Mouse (Mus musculus): ENCODE results near the gene Gm10638. TPM values are rescaled to one million over a fixed set of nuclear protein-coding genes. Genes with fewer than 3 reads are reported as not detected.

Gm10638 gene
- polyA plus RNA-seq, 1 experiment from 2014 or later: 6.3 TPM

DNA sequence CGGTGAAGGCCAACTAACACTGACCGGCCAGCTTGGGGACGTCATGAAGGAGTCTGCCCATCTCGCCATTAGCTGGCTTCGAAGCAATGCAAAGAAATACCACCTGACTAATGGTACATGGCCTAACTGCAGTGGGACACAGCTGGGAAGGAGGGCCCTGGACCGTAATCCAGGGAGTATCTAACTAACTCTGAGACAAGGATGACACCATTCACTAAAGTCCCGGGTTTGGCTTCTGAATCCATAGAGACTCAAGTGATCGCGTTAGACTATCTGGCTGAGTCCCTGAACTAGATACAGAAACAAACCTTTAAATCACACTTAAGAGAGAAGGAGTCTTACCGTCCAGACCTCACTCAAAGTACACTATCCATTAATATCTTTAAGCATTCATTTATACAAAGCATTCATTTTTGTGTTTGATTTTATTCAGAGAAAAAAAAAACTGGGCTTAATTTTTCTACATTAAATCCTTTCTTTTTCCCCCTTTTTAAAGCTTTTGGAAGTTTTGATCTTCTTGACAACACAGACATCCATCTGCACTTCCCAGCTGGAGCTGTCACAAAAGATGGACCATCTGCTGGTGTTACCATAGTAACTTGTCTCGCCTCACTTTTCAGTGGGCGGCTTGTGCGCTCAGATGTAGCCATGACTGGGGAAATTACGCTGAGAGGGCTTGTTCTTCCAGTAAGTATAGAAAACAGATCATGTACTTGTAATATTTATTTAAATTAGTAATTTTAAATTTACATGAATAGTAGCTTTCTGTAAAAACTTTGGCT is 31.9 kb upstream of the Gm10638 start:
- WGBS: 58% methylated on average over 14 of the region's 14 CpGs
- ATAC-seq (ENCODE audit: low FRiP score) (peak; percentile 73), DNase-seq (ENCODE audit: low spot score) (peak; percentile 70)
- Histone ChIP-seq H3K4me2 (replicated peaks; ENCODE audit: low read depth, low read length) (no peak overlapping the region), H3K9ac (ENCODE audit: low read depth, low read length) (no peak overlapping the region), H3K4me3 (ENCODE audit: low read depth, low read length) (no peak overlapping the region), H3K9me3 (ENCODE audit: control insufficient read depth, low read length) (no peaks in the 10 kb centered on the region), H3K27me3 (ENCODE audit: control insufficient read depth, insufficient read depth, low read length) (no peaks in the 10 kb centered on the region), H3K4me1 (replicated peaks; ENCODE audit: control insufficient read depth, insufficient read depth, low read length) (no peaks in the 10 kb centered on the region), H3K27ac (ENCODE audit: low read depth, low read length) (peak overlapping the region; percentile 47), H3K36me3 (ENCODE audit: control insufficient read depth, insufficient read depth, low read length) (no peaks in the 10 kb centered on the region)

DNA sequence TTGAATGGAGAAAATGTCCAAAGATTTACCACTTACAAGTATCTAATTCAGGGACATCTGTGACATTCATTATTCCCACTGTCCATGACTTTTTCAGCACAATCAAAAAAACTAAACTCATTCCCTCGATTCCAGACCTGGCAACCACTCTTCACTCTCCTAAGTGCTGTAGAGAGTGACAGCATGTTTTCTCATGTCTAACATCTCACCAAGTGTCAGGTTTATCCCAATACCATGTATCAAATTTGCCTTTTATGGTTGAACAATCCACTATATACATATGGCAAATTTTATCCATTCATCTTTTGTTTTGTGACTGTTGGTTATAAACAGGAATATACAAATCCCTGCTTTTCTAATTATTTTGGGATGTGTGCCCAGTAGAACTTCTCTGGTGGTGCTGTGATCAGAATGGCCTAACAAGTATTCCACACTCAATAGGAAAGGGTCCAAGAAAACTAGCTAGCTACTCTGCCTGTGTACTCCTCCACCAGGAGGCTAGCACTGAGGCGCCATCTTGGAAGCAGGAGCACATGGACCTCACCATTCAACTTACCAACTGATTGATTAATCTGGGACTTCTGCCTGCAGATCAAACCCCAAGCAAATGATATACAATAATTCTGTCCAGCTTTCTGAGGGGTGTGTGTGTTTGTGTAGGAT is 27.0 kb upstream of the Gm10638 start:
- H3K4me1 ChIP-seq (replicated peaks; ENCODE audit: control insufficient read depth, insufficient read depth, low read length): no peaks in the 10 kb centered on the region
- WGBS: 93% methylated on average over 2 of the region's 2 CpGs
- no peaks in the 10 kb centered on the region for H3K9me3 ChIP-seq (ENCODE audit: control insufficient read depth, low read length)
- ATAC-seq (ENCODE audit: low FRiP score): no peak
- no peaks in the 10 kb centered on the region for H3K36me3 ChIP-seq (ENCODE audit: control insufficient read depth, insufficient read depth, low read length)
- no peak overlapping the region for H3K9ac ChIP-seq (ENCODE audit: low read depth, low read length)
- H3K4me3 ChIP-seq (ENCODE audit: low read depth, low read length): no peak overlapping the region
- no peak overlapping the region for H3K27ac ChIP-seq (ENCODE audit: low read depth, low read length)
- no peaks in the 10 kb centered on the region for H3K27me3 ChIP-seq (ENCODE audit: control insufficient read depth, insufficient read depth, low read length)
- no peak overlapping the region for H3K4me2 ChIP-seq (replicated peaks; ENCODE audit: low read depth, low read length)
- DNase-seq (ENCODE audit: low spot score): no peak

DNA sequence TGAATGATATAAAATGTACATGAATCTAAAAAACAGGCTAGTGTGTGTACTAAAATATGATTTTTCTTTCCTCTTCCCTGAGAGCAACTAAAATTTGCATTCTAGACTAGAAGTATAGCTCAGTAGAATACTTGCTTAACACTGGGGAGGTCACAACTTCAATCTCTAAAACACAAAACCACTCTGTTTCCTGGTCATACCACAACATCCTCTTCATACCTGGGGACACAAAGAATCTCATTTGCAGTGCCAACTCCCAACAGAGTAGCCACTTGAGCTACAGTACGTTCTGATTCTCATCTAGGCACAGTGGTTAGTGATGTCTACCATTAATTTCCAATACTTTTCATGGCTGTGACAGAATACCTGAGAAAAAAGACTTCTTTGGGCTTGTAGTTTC is 26.1 kb upstream of the Gm10638 start:
- H3K27ac ChIP-seq (ENCODE audit: low read depth, low read length): no peak overlapping the region
- no peak overlapping the region for H3K9ac ChIP-seq (ENCODE audit: low read depth, low read length)
- ATAC-seq (ENCODE audit: low FRiP score): no peak
- no peaks in the 10 kb centered on the region for H3K36me3 ChIP-seq (ENCODE audit: control insufficient read depth, insufficient read depth, low read length)
- no peaks in the 10 kb centered on the region for H3K9me3 ChIP-seq (ENCODE audit: control insufficient read depth, low read length)
- no peaks in the 10 kb centered on the region for H3K4me1 ChIP-seq (replicated peaks; ENCODE audit: control insufficient read depth, insufficient read depth, low read length)
- no peak overlapping the region for H3K4me3 ChIP-seq (ENCODE audit: low read depth, low read length)
- H3K4me2 ChIP-seq (replicated peaks; ENCODE audit: low read depth, low read length): no peak overlapping the region
- no peak for DNase-seq (ENCODE audit: low spot score)
- H3K27me3 ChIP-seq (ENCODE audit: control insufficient read depth, insufficient read depth, low read length): no peaks in the 10 kb centered on the region
- WGBS: 96% methylated on average over 1 of the region's 1 CpGs

DNA sequence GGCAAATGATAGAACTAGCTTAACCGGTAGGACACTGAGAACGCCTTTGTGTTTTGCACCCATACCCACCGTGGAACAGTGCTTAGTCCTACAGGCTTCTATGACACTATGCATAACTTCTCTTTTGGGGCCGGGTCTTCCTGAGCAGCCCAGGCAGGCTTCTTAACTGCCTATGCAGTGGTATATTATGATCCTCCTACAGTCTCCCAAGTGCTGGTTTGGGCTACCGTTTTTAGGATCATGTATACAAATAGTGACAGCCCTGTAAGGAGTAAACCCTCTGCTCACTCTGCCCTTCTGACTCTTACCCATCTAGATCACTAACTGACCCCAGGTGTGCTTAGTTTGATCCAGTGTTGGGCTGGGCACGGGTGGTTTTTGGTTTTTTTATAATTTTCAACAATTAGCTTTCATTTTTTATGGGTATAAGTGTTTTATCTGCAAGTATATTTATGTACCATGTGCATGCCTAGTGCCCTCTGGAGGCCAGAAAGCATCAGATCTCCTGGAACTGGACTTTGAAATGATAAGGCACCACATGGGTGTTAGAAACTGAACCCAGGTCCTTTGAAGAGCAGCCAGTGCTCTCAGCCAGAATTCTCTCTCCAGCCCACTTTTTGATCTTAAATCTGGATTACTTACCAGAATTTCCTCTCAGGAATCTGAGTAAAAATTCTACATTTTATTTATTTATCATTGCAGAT is 24.6 kb upstream of the Gm10638 start:
- no peaks in the 10 kb centered on the region for H3K27me3 ChIP-seq (ENCODE audit: control insufficient read depth, insufficient read depth, low read length)
- no peak overlapping the region for H3K9ac ChIP-seq (ENCODE audit: low read depth, low read length)
- ATAC-seq (ENCODE audit: low FRiP score): no peak
- no peak overlapping the region for H3K4me2 ChIP-seq (replicated peaks; ENCODE audit: low read depth, low read length)
- no peak overlapping the region for H3K4me3 ChIP-seq (ENCODE audit: low read depth, low read length)
- H3K36me3 ChIP-seq (ENCODE audit: control insufficient read depth, insufficient read depth, low read length): no peaks in the 10 kb centered on the region
- DNase-seq (ENCODE audit: low spot score): no peak
- H3K4me1 ChIP-seq (replicated peaks; ENCODE audit: control insufficient read depth, insufficient read depth, low read length): no peaks in the 10 kb centered on the region
- no peak overlapping the region for H3K27ac ChIP-seq (ENCODE audit: low read depth, low read length)
- H3K9me3 ChIP-seq (ENCODE audit: control insufficient read depth, low read length): no peaks in the 10 kb centered on the region
- WGBS: 94% methylated on average over 6 of the region's 6 CpGs

DNA sequence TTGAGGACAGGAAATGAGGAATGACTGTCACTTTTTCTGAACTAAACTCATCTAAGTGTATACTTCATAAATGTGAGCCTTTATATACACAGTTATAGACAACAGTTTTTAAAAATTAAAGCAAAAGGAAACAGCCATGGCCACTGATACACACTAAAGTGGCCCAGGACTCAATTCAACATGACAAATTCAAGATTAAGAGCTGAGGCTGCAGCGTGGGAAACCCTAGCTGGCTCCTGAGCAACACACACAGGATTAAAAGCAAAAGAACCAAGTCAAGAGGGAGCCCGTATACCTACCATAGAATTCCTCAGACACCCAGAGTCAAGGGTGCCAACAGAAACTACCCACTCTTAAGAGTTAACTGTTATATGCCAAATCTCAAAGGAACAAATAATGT is 24.0 kb upstream of the Gm10638 start:
- WGBS: 89% methylated on average over 2 of the region's 2 CpGs
- H3K4me2 ChIP-seq (replicated peaks; ENCODE audit: low read depth, low read length): no peak overlapping the region

DNA sequence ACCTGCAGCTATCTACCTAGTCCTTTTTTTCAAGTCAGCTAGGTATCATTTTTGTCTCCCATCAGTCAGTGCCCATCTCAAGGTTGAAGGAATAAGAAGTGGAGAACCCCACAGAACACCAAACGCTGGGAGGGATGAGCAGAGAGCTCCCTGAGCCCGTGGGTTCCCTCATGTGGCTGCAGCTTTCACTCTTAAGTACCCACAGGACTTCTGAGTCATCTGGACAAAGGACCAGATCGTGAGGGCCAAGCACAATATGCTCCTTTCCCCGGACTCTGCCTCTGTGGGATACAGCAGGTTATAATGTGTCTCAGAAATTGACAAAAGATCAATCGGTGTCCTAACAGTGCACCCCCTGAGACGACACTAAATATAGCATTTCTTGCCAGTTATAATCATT is 18.5 kb upstream of the Gm10638 start:
- Histone ChIP-seq H3K4me3 (ENCODE audit: low read depth, low read length) (no peak overlapping the region), H3K4me1 (replicated peaks; ENCODE audit: control insufficient read depth, insufficient read depth, low read length) (no peaks in the 10 kb centered on the region), H3K4me2 (replicated peaks; ENCODE audit: low read depth, low read length) (no peak overlapping the region), H3K9ac (ENCODE audit: low read depth, low read length) (no peak overlapping the region), H3K36me3 (ENCODE audit: control insufficient read depth, insufficient read depth, low read length) (no peaks in the 10 kb centered on the region), H3K27me3 (ENCODE audit: control insufficient read depth, insufficient read depth, low read length) (no peaks in the 10 kb centered on the region), H3K27ac (ENCODE audit: low read depth, low read length) (no peak overlapping the region), H3K9me3 (ENCODE audit: control insufficient read depth, low read length) (no peaks in the 10 kb centered on the region)
- DNase-seq (ENCODE audit: low spot score) (no peak), ATAC-seq (ENCODE audit: low FRiP score) (no peak)
- WGBS: 81% methylated on average over 6 of the region's 6 CpGs

More for the DNA sequence above, 24.0 kb upstream of the Gm10638 start:
- Histone ChIP-seq H3K27me3 (ENCODE audit: control insufficient read depth, insufficient read depth, low read length) (no peaks in the 10 kb centered on the region), H3K9ac (ENCODE audit: low read depth, low read length) (no peak overlapping the region), H3K27ac (ENCODE audit: low read depth, low read length) (no peak overlapping the region), H3K9me3 (ENCODE audit: control insufficient read depth, low read length) (no peaks in the 10 kb centered on the region), H3K4me3 (ENCODE audit: low read depth, low read length) (no peak overlapping the region), H3K4me1 (replicated peaks; ENCODE audit: control insufficient read depth, insufficient read depth, low read length) (no peaks in the 10 kb centered on the region), H3K36me3 (ENCODE audit: control insufficient read depth, insufficient read depth, low read length) (no peaks in the 10 kb centered on the region)
- no peak for ATAC-seq (ENCODE audit: low FRiP score)
- DNase-seq (ENCODE audit: low spot score): no peak

DNA sequence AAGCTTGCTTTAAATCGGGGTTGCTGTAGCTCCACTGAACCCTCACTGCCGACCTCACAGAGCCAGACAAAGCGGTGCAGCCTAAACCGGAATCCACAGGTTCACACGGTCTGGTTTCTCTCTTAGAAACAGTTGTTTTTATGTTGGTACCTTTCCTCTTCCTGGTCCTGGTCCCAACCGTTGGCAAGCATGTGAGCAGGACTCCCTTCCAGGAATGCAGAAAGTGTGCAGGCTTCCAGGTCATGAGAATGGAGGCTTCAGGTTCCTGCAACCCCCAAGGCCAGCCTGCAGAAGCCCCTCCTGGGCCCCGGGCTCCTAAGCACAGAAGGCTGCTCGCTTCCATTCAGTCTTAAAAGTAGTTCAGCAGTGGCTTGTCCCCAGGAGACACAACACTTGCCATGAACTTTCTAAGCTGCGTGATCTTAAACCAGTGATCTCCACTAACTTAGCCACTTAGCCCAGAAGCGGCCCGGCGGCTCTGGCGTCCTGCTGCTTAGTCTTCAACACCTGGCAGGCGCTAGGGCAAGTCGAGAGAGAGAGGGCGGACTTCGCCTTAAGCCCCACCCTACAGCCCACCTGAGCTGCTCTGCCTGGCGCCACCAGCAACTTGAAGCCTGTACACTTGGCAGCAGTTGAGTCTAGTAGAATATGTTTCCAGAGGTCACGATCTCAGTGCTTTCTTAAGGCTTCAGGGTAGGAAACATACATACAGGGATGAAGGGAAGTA is 17.1 kb upstream of the Gm10638 start:
- 0 out of 2 replicates have a peak overlapping the region, but pooled peaks have one; percentile 9 for H3K27ac ChIP-seq (ENCODE audit: low read depth, low read length)
- no peak overlapping the region for H3K9ac ChIP-seq (ENCODE audit: low read depth, low read length)
- no peak for ATAC-seq (ENCODE audit: low FRiP score)
- no peaks in the 10 kb centered on the region for H3K9me3 ChIP-seq (ENCODE audit: control insufficient read depth, low read length)
- H3K4me3 ChIP-seq (ENCODE audit: low read depth, low read length): no peak overlapping the region
- H3K4me2 ChIP-seq (replicated peaks; ENCODE audit: low read depth, low read length): no peak overlapping the region
- WGBS: 68% methylated on average over 19 of the region's 19 CpGs
- no peaks in the 10 kb centered on the region for H3K36me3 ChIP-seq (ENCODE audit: control insufficient read depth, insufficient read depth, low read length)
- no peaks in the 10 kb centered on the region for H3K27me3 ChIP-seq (ENCODE audit: control insufficient read depth, insufficient read depth, low read length)
- no peak for DNase-seq (ENCODE audit: low spot score)
- no peaks in the 10 kb centered on the region for H3K4me1 ChIP-seq (replicated peaks; ENCODE audit: control insufficient read depth, insufficient read depth, low read length)

DNA sequence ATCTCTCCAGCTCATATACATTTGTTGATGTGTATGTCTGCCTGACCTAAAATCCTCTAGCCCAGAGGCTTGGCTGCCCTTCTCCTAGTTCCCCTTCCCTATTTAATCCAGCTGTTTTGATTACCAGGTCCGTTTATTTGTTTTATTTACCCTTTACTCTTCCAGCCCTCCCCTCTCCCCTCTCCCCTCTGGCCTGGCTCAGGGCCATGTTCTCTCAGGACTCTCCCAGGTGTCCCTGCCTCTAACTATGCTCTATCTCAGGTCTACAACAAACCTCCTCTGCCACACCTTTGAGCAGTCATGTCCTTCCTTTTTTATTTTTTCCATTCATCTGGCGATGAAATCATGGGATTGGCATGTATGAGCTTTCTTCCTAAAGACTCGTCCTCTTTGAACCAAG is 15.2 kb upstream of the Gm10638 start:
- no peak overlapping the region for H3K9ac ChIP-seq (ENCODE audit: low read depth, low read length)
- no peak overlapping the region for H3K4me3 ChIP-seq (ENCODE audit: low read depth, low read length)
- DNase-seq (ENCODE audit: low spot score) (no peak), ATAC-seq (ENCODE audit: low FRiP score) (no peak)
- H3K4me1 ChIP-seq (replicated peaks; ENCODE audit: control insufficient read depth, insufficient read depth, low read length): no peaks in the 10 kb centered on the region
- no peaks in the 10 kb centered on the region for H3K36me3 ChIP-seq (ENCODE audit: control insufficient read depth, insufficient read depth, low read length)
- H3K27me3 ChIP-seq (ENCODE audit: control insufficient read depth, insufficient read depth, low read length): no peaks in the 10 kb centered on the region
- no peak overlapping the region for H3K27ac ChIP-seq (ENCODE audit: low read depth, low read length)
- WGBS: 69% methylated on average over 3 of the region's 3 CpGs
- no peaks in the 10 kb centered on the region for H3K9me3 ChIP-seq (ENCODE audit: control insufficient read depth, low read length)
- no peak overlapping the region for H3K4me2 ChIP-seq (replicated peaks; ENCODE audit: low read depth, low read length)
